In the genomic region with DNA sequence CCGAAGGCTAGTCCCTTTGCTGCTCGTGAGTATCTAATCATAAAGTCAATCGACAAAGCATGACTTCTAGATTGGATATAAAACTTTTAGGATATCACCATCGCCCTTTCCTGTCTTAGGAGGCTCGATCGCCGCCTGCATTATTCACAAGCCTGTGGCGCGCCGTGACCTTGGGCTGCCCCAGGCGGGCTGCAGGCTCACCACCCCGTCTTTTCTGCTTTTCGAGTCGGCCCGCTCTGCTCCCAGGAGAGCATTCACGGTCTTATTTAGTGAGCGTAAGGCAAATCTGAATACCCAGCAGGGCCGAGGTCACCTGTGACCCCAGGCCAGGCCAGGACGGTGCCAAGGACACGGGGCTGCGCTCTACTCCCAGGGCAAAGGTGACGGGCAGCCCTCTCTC, we compare ENCODE assay signal across 8 mouse cellular contexts. TPM values are rescaled to one million over a fixed set of nuclear protein-coding genes. Genes with fewer than 3 reads are reported as not detected.
A peak's percentile ranks its signal among the peaks of the same experiment; 100 is the strongest.
DNase-seq lines count a peak whose midpoint lies in the region; ATAC-seq and TF ChIP-seq lines count a peak whose summit lies in the region.

No protein-coding gene starts in this region.

- no peak for TF ChIP-seq POLR2A in lung, adult 2 months (IDR thresholded peaks at IDR 0.05; ENCODE audit: borderline replicate concordance, extremely low read depth, low read depth, low read length)

- H3K9ac ChIP-seq in embryonic facial prominence, embryonic 12.5 days, result peak overlapping the region; percentile 95
- H3K9ac ChIP-seq in midbrain, postnatal 0 days (replicated peaks; ENCODE audit: low read length, poor library complexity, severe bottlenecking), result peak overlapping the region; percentile 97

- no peak for DNase-seq in lung, adult 2 months
- DNase-seq in lung, postnatal 25 days (ENCODE audit: low spot score), result no peak
- DNase-seq in midbrain, postnatal 0 days (ENCODE audit: low spot score), result no peak
- DNase-seq in spleen, postnatal 10 days (ENCODE audit: low spot score in 2 of 2), result no peak
- DNase-seq in urinary bladder, postnatal 14 days (ENCODE audit: low spot score), result no peak
- DNase-seq in left cerebral cortex, postnatal 36 days (ENCODE audit: low spot score in 2 of 2), result no peak

- under 1% methylated on average over 22 of the region's 22 CpGs for WGBS in lung, adult 2 months
- 1% methylated on average over 22 of the region's 22 CpGs for WGBS in embryonic facial prominence, embryonic 12.5 days
- 1% methylated on average over 22 of the region's 22 CpGs for WGBS in midbrain, postnatal 0 days

- H3K4me2 ChIP-seq in embryonic facial prominence, embryonic 12.5 days (replicated peaks), result peak overlapping the region; percentile 72
- peak overlapping the region; percentile 78 for H3K4me2 ChIP-seq in midbrain, postnatal 0 days (ENCODE audit: low read depth, low read length, poor library complexity, severe bottlenecking)

- intact Hi-C loops in left cerebral cortex, postnatal 36 days (cut with DNase I), result loop anchor here (2.0 to 5.0 kb wide), 2 partner anchors 97 to 338 kb away; partner anchors contain the start of genes App and Mrpl39

- H3K36me3 ChIP-seq in embryonic facial prominence, embryonic 12.5 days, result peaks cover 36% of the 10 kb centered on the region
- peaks cover 12% of the 10 kb centered on the region for H3K36me3 ChIP-seq in midbrain, postnatal 0 days (ENCODE audit: insufficient read depth, low read length)

- H3K27ac ChIP-seq in embryonic facial prominence, embryonic 12.5 days, result peak overlapping the region; percentile 96
- peak overlapping the region; percentile 95 for H3K27ac ChIP-seq in midbrain, postnatal 0 days (ENCODE audit: low read depth, low read length)

- no peaks in the 10 kb centered on the region for H3K4me1 ChIP-seq in lung, adult 2 months (ENCODE audit: control insufficient read depth, insufficient read depth, low read length)
- H3K4me1 ChIP-seq in embryonic facial prominence, embryonic 12.5 days, result peaks cover 14% of the 10 kb centered on the region
- H3K4me1 ChIP-seq in midbrain, postnatal 0 days (ENCODE audit: insufficient read depth, low read length), result no peaks in the 10 kb centered on the region; the same call in 1 of the 2 replicates

- no peak for TF ChIP-seq CTCF in lung, adult 2 months (IDR thresholded peaks at IDR 0.05; ENCODE audit: insufficient read depth, low read length)
- no peak for TF ChIP-seq CTCF in midbrain, postnatal 0 days (IDR thresholded peaks at IDR 0.05)

- ATAC-seq in embryonic facial prominence, embryonic 12.5 days (ENCODE audit: insufficient number of reproducible peaks, insufficient read depth, low FRiP score, low TSS enrichment), result no peak; the same call in 1 of the 2 replicates
- peak; percentile 1 for ATAC-seq in inflammation-experienced regulatory T-cells, adult 6 months
- ATAC-seq in midbrain, postnatal 0 days (ENCODE audit: low FRiP score), result no peak; the same call in 1 of the 2 replicates

- H3K27me3 ChIP-seq in embryonic facial prominence, embryonic 12.5 days, result no peaks in the 10 kb centered on the region
- H3K27me3 ChIP-seq in midbrain, postnatal 0 days (ENCODE audit: insufficient read depth, low read length), result no peaks in the 10 kb centered on the region

- H3K4me3 ChIP-seq in lung, adult 2 months (replicated peaks; ENCODE audit: extremely low read depth, low read depth, low read length), result peak overlapping the region; percentile 89
- H3K4me3 ChIP-seq in embryonic facial prominence, embryonic 12.5 days, result peak overlapping the region; percentile 92
- peak overlapping the region; percentile 98 for H3K4me3 ChIP-seq in midbrain, postnatal 0 days (ENCODE audit: low read depth, low read length)

- no peaks in the 10 kb centered on the region for H3K9me3 ChIP-seq in embryonic facial prominence, embryonic 12.5 days
- H3K9me3 ChIP-seq in midbrain, postnatal 0 days (ENCODE audit: low read length), result no peaks in the 10 kb centered on the region

RNA-seq across cellular contexts. Expression of gene Gabpa, which starts 0.4 kb away (rescaled TPM):
- polyA plus RNA-seq in lung, adult 2 months (2012; rRNA removed), result 5.2 and 10.7 TPM in 2 replicates
- 39.2 and 41.7 TPM in 2 replicates for polyA plus RNA-seq in embryonic facial prominence, embryonic 12.5 days (2016; fragmentation: Nextera tagmentation; extraction: Ambion mirVana)
- polyA plus RNA-seq in inflammation-experienced regulatory T-cells, adult 6 months (2017; shearing (Covaris generic)), result 10 to 100 TPM; 17.6 to 29.3 (median 20.9) TPM
- 17.9 and 22.6 TPM in 2 replicates for total RNA-seq in midbrain, postnatal 0 days (2014; rRNA removed)
- 7.8 and 8.5 TPM in 2 replicates for polyA plus RNA-seq in midbrain, postnatal 0 days (2015; fragmentation: Nextera tagmentation; extraction: Ambion mirVana)
- total RNA-seq in left cerebral cortex, postnatal 36 days (2021), result 10 to 100 TPM; 16.4 to 24.0 TPM

RNA-seq across cellular contexts. Expression of gene Atp5j, which starts 1.1 kb away (rescaled TPM):
- polyA plus RNA-seq in lung, adult 2 months (2012; rRNA removed), result 117 and 167 TPM in 2 replicates
- polyA plus RNA-seq in embryonic facial prominence, embryonic 12.5 days (2016; fragmentation: Nextera tagmentation; extraction: Ambion mirVana), result 777 and 800 TPM in 2 replicates
- polyA plus RNA-seq in inflammation-experienced regulatory T-cells, adult 6 months (2017; shearing (Covaris generic)), result 100 to 1,000 TPM; 434 to 717 (median 501) TPM
- 124 and 125 TPM in 2 replicates for total RNA-seq in midbrain, postnatal 0 days (2014; rRNA removed)
- 880 and 907 TPM in 2 replicates for polyA plus RNA-seq in midbrain, postnatal 0 days (2015; fragmentation: Nextera tagmentation; extraction: Ambion mirVana)
- 100 to 1,000 TPM; 366 to 378 TPM for total RNA-seq in left cerebral cortex, postnatal 36 days (2021)
